Mouse (Mus musculus) liver, embryonic 11.5 days (tissue): ENCODE results near the gene Ascc2. TPM values are rescaled to one million over a fixed set of nuclear protein-coding genes. Genes with fewer than 3 reads are reported as not detected.

Source experiments
- ATAC-seq: fragments of 200-750 bp; cut with Nextera tagmentation; replicated peaks from 2 replicates; pipeline ENCODE4 v1.8.0; 2017; ENCODE audit warnings: moderate number of reproducible peaks, mild to moderate bottlenecking, moderate TSS enrichment, moderate library complexity; ENCODE audit not compliant: low FRiP score
- DNase-seq: peaks from one replicate; pipeline ENCODE4 v3.0.0-alpha.2; 2017; ENCODE audit warnings: low spot score
- H3K27ac ChIP-seq: fragments of 300-500 bp; sonication (generic); 2 replicates; pipeline ENCODE4 v1.5.1; 2014; ENCODE audit warnings: mild to moderate bottlenecking, low read depth, low read length, control low read depth
- H3K27me3 ChIP-seq: fragments of 300-500 bp; sonication (generic); replicated peaks from 2 replicates; pipeline ENCODE4 v1.6.1; 2014; ENCODE audit warnings: low read length, mixed read lengths; ENCODE audit not compliant: control insufficient read depth, insufficient read depth
- H3K36me3 ChIP-seq: fragments of 300-500 bp; sonication (generic); 2 replicates; pipeline ENCODE4 v1.6.1; 2014; ENCODE audit warnings: mild to moderate bottlenecking, low read length, moderate library complexity, mixed read lengths; ENCODE audit not compliant: control insufficient read depth, insufficient read depth
- H3K4me1 ChIP-seq: fragments of 300-500 bp; sonication (generic); replicated peaks from 2 replicates; pipeline ENCODE4 v1.6.1; 2014; ENCODE audit warnings: low read length, mixed read lengths; ENCODE audit not compliant: control insufficient read depth, insufficient read depth
- H3K4me2 ChIP-seq: fragments of 300-500 bp; sonication (generic); 2 replicates; pipeline ENCODE4 v1.6.1; 2014; ENCODE audit warnings: mild to moderate bottlenecking, control low read depth, moderate library complexity
- H3K4me3 ChIP-seq: fragments of 300-500 bp; sonication (generic); 2 replicates; pipeline ENCODE4 v1.5.1; 2014; ENCODE audit warnings: low read depth, low read length, control low read depth
- H3K9ac ChIP-seq: fragments of 300-500 bp; sonication (generic); 2 replicates; pipeline ENCODE4 v1.6.1; 2014; ENCODE audit warnings: low read depth, low read length, control low read depth
- H3K9me3 ChIP-seq: fragments of 300-500 bp; sonication (generic); 2 replicates; pipeline ENCODE4 v1.6.1; 2016; ENCODE audit warnings: low read length, inconsistent platforms, mixed read lengths; ENCODE audit not compliant: control insufficient read depth
- WGBS: fragments of 180-500 bp; shearing (Covaris S2); extraction: QIAGEN DNeasy Blood & Tissue Kit; methylation state at CpG from one replicate; pipeline ENCODE4 v1.1.7; 2014; 5-methylcytosine and 5-hydroxymethylcytosine counted together
- polyA plus RNA-seq: library from polyadenylated mRNA; unstranded; fragments of >200 nt; fragmentation: Nextera tagmentation; extraction: Ambion mirVana; gene quantifications from 2 replicates; pipeline ENCODE4 v1.2.1, GENCODE M21; 2014

Ascc2 gene
- polyA plus RNA-seq, 1 experiment from 2014 or later = 43.0 TPM

- H3K4me1 ChIP-seq = no peaks in the 10 kb centered on the region
These were observed 46.0 kb downstream of the Ascc2 start for GRCm38 (mm10) chr11:4683516-4683915.

GRCm38 (mm10) chr11:4684186-4684585, 46.6 kb downstream of the Ascc2 start:
- DNase-seq (no peak), ATAC-seq (no peak)
- no peak overlapping the region for H3K27ac ChIP-seq
- no peak overlapping the region for H3K4me2 ChIP-seq
- no peaks in the 10 kb centered on the region for H3K4me1 ChIP-seq
- no peaks in the 10 kb centered on the region for H3K9me3 ChIP-seq
- no peak overlapping the region for H3K4me3 ChIP-seq
- no peak overlapping the region for H3K9ac ChIP-seq
- H3K27me3 ChIP-seq = no peaks in the 10 kb centered on the region
- 54% methylated on average over 6 of the region's 6 CpGs for WGBS
- H3K36me3 ChIP-seq = peaks cover 28% of the 10 kb centered on the region

More at GRCm38 (mm10) chr11:4683516-4683915, 46.0 kb downstream of the Ascc2 start:
- Histone ChIP-seq H3K27me3 (no peaks in the 10 kb centered on the region), H3K4me3 (no peak overlapping the region), H3K9me3 (no peaks in the 10 kb centered on the region), H3K36me3 (peaks cover 28% of the 10 kb centered on the region), H3K27ac (no peak overlapping the region), H3K4me2 (no peak overlapping the region), H3K9ac (no peak overlapping the region)
- DNase-seq (no peak), ATAC-seq (no peak)
- 66% methylated on average over 6 of the region's 6 CpGs for whole genome bisulfite sequencing

- Histone ChIP-seq H3K9ac (no peak overlapping the region), H3K4me3 (no peak overlapping the region), H3K36me3 (peaks cover 23% of the 10 kb centered on the region), H3K27me3 (no peaks in the 10 kb centered on the region), H3K4me1 (no peaks in the 10 kb centered on the region), H3K9me3 (no peaks in the 10 kb centered on the region), H3K4me2 (no peak overlapping the region), H3K27ac (no peak overlapping the region)
- ATAC-seq (no peak), DNase-seq (no peak)
- WGBS = 84% methylated on average over 4 of the region's 4 CpGs
These were observed 47.5 kb downstream of the Ascc2 start for GRCm38 (mm10) chr11:4685071-4685470.

- Histone ChIP-seq H3K4me1 (no peaks in the 10 kb centered on the region), H3K36me3 (peaks cover 23% of the 10 kb centered on the region), H3K27ac (no peak overlapping the region), H3K4me2 (no peak overlapping the region), H3K4me3 (no peak overlapping the region), H3K9me3 (no peaks in the 10 kb centered on the region), H3K9ac (no peak overlapping the region), H3K27me3 (no peaks in the 10 kb centered on the region)
- 90% methylated on average over 5 of the region's 5 CpGs for WGBS
- ATAC-seq = no peak
- no peak for DNase-seq
These were observed 48.0 kb downstream of the Ascc2 start for GRCm38 (mm10) chr11:4685510-4685909.

- Histone ChIP-seq H3K4me3 (no peak overlapping the region), H3K27me3 (no peaks in the 10 kb centered on the region), H3K4me1 (no peaks in the 10 kb centered on the region), H3K36me3 (peaks cover 12% of the 10 kb centered on the region), H3K9ac (no peak overlapping the region), H3K9me3 (no peaks in the 10 kb centered on the region), H3K4me2 (no peak overlapping the region), H3K27ac (no peak overlapping the region)
- no peak for ATAC-seq
- 73% methylated on average over 3 of the region's 3 CpGs for WGBS
- DNase-seq = no peak
These were observed 49.5 kb downstream of the Ascc2 start for GRCm38 (mm10) chr11:4687027-4687426.

GRCm38 (mm10) chr11:4687874-4688273, 50.3 kb downstream of the Ascc2 start:
- Histone ChIP-seq H3K4me3 (no peak overlapping the region), H3K4me1 (no peaks in the 10 kb centered on the region), H3K9ac (no peak overlapping the region), H3K27ac (no peak overlapping the region), H3K27me3 (no peaks in the 10 kb centered on the region), H3K4me2 (no peak overlapping the region), H3K9me3 (no peaks in the 10 kb centered on the region), H3K36me3 (peaks cover 6% of the 10 kb centered on the region)
- ATAC-seq (no peak), DNase-seq (no peak)
- WGBS = 64% methylated on average over 3 of the region's 3 CpGs

- Histone ChIP-seq H3K36me3 (no peaks in the 10 kb centered on the region), H3K9me3 (no peaks in the 10 kb centered on the region), H3K4me3 (no peak overlapping the region), H3K27me3 (no peaks in the 10 kb centered on the region), H3K27ac (no peak overlapping the region), H3K4me1 (no peaks in the 10 kb centered on the region), H3K4me2 (no peak overlapping the region), H3K9ac (no peak overlapping the region)
- 55% methylated on average over 11 of the region's 11 CpGs for WGBS
- no peak for ATAC-seq
- DNase-seq = no peak
These were observed 51.3 kb downstream of the Ascc2 start for GRCm38 (mm10) chr11:4688632-4689380.

- no peak overlapping the region for H3K27ac ChIP-seq
- no peak for DNase-seq
- H3K4me2 ChIP-seq = no peak overlapping the region
- no peak for ATAC-seq
- H3K36me3 ChIP-seq = no peaks in the 10 kb centered on the region
- no peak overlapping the region for H3K9ac ChIP-seq
- no peaks in the 10 kb centered on the region for H3K27me3 ChIP-seq
- H3K4me3 ChIP-seq = no peak overlapping the region
- WGBS = 83% methylated on average over 7 of the region's 7 CpGs
- H3K9me3 ChIP-seq = no peaks in the 10 kb centered on the region
- H3K4me1 ChIP-seq = no peaks in the 10 kb centered on the region
These were observed 52.8 kb downstream of the Ascc2 start for GRCm38 (mm10) chr11:4690353-4690752.

- no peaks in the 10 kb centered on the region for H3K4me1 ChIP-seq
- ATAC-seq = no peak
- H3K9ac ChIP-seq = no peak overlapping the region
- no peaks in the 10 kb centered on the region for H3K27me3 ChIP-seq
- no peak overlapping the region for H3K4me2 ChIP-seq
- no peaks in the 10 kb centered on the region for H3K9me3 ChIP-seq
- no peak overlapping the region for H3K4me3 ChIP-seq
- DNase-seq = no peak
- H3K36me3 ChIP-seq = no peaks in the 10 kb centered on the region
- WGBS = 63% methylated on average over 10 of the region's 10 CpGs
- no peak overlapping the region for H3K27ac ChIP-seq
These were observed 53.7 kb downstream of the Ascc2 start for GRCm38 (mm10) chr11:4691213-4691612.
